Mouse (Mus musculus) heart, embryonic 14.5 days (tissue): ENCODE measurements around the gene Gm2012. TPM values are rescaled to one million over a fixed set of nuclear protein-coding genes. Genes with fewer than 3 reads are reported as not detected.
"Not testable (repeated sequence)": the region's sequence is repeated elsewhere in the genome, so short reads cannot be mapped to it uniquely, and the experiment has no call there.

Experiments used
- ATAC-seq: fragments of 200-750 bp; cut with Nextera tagmentation; 2 replicates; pipeline ENCODE4 v1.8.0; 2017; ENCODE audit warnings: low read depth, moderate TSS enrichment; ENCODE audit not compliant: insufficient number of reproducible peaks, insufficient read depth, low FRiP score
- H3K27ac ChIP-seq, 2 experiments: fragments of 200-500 bp in 1 of 2; fragments of 300-500 bp in 1 of 2; sonication (generic) in 1 of 2; replicated peaks in 1 of 2; 2 replicates each; pipeline ENCODE4 v1.5.1; 2012 to 2014; ENCODE audit warnings: low read depth in 2 of 2, low read length in 2 of 2, control low read depth in 1 of 2, mild to moderate bottlenecking in 1 of 2, mixed read lengths in 1 of 2; ENCODE audit not compliant: control insufficient read depth in 1 of 2, insufficient read depth in 1 of 2
- H3K27me3 ChIP-seq: fragments of 300-500 bp; sonication (generic); 2 replicates; pipeline ENCODE4 v1.6.1; 2014; ENCODE audit warnings: mild to moderate bottlenecking, low read length, control low read depth; ENCODE audit not compliant: control insufficient read depth, insufficient read depth
- H3K36me3 ChIP-seq: fragments of 300-500 bp; sonication (generic); 2 replicates; pipeline ENCODE4 v1.6.1; 2014; ENCODE audit warnings: mild to moderate bottlenecking, control low read depth, low read length, mixed read lengths; ENCODE audit not compliant: control insufficient read depth, insufficient read depth
- H3K4me1 ChIP-seq, 2 experiments: fragments of 200-500 bp in 1 of 2; fragments of 300-500 bp in 1 of 2; sonication (generic) in 1 of 2; 2 replicates each; pipeline ENCODE4 v1.6.1; 2012 to 2014; ENCODE audit warnings: low read length in 2 of 2, control low read depth in 1 of 2, mixed read lengths in 1 of 2; ENCODE audit not compliant: control insufficient read depth in 2 of 2, insufficient read depth in 2 of 2
- H3K4me2 ChIP-seq: fragments of 300-500 bp; sonication (generic); 2 replicates; pipeline ENCODE4 v1.6.1; 2014; ENCODE audit warnings: mild to moderate bottlenecking, low read length
- H3K4me3 ChIP-seq, 2 experiments: fragments of 200-500 bp in 1 of 2; fragments of 300-500 bp in 1 of 2; sonication (generic) in 1 of 2; 2 replicates each; pipeline ENCODE4 v1.5.1; 2012 to 2014; ENCODE audit warnings: low read length in 2 of 2, mild to moderate bottlenecking in 2 of 2, control low read depth in 1 of 2, low read depth in 1 of 2, moderate library complexity in 1 of 2; ENCODE audit not compliant: control insufficient read depth in 1 of 2, insufficient read depth in 1 of 2
- H3K9ac ChIP-seq: fragments of 300-500 bp; sonication (generic); 2 replicates; pipeline ENCODE4 v1.6.1; 2014; ENCODE audit warnings: mild to moderate bottlenecking, low read length
- H3K9me3 ChIP-seq: fragments of 300-500 bp; sonication (generic); 2 replicates; pipeline ENCODE4 v1.6.1; 2016; ENCODE audit warnings: low read length, control low read depth; ENCODE audit not compliant: control insufficient read depth
- WGBS: fragments of 180-500 bp; shearing (Covaris S2); extraction: QIAGEN DNeasy Blood & Tissue Kit; methylation state at CpG from one replicate; pipeline ENCODE4 v1.1.7; 2014; 5-methylcytosine and 5-hydroxymethylcytosine counted together
- microRNA-seq: library from miRNA; unstranded; fragments of <30 nt; microRNA quantifications from one replicate; pipeline ENCODE4, GENCODE M21; 2016
- polyA plus RNA-seq: library from polyadenylated mRNA; unstranded; fragments of >200 nt; fragmentation: Nextera tagmentation; extraction: Ambion mirVana; gene quantifications from 2 replicates; pipeline ENCODE4 v1.2.1, GENCODE M21; 2014

Gene Gm2012
- polyA plus RNA-seq = not detected in 2 replicates

DNA sequence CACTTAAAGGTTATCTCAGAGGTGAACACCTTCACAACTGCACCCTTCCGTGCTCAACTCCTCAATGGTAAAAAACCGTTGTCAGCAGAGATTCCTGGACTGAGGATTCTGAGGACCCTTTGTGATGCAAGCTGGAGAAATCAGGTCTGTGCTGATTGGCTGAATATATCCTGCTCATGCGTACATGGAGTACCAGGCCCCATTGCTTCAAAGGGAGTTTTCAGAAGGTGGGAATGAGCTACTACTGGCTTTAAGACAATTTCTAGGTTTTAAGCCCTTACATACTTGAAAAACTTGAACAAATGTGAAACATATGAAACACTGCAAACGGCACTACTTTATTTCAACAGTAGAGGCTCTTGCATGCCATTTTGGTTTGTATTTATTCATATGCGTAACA, at the start of gene Gm2012:
Gene Gm2012 (minus strand): TSS at position 101 of the 400 bp plus-strand sequence.
- ATAC-seq, H3K36me3 ChIP-seq, H3K9ac ChIP-seq, H3K4me2 ChIP-seq, H3K27ac ChIP-seq, H3K27me3 ChIP-seq, H3K4me3 ChIP-seq, H3K9me3 ChIP-seq, H3K4me1 ChIP-seq: not testable (repeated sequence)
- WGBS = 67% methylated on average over 1 of the region's 5 CpGs

DNA sequence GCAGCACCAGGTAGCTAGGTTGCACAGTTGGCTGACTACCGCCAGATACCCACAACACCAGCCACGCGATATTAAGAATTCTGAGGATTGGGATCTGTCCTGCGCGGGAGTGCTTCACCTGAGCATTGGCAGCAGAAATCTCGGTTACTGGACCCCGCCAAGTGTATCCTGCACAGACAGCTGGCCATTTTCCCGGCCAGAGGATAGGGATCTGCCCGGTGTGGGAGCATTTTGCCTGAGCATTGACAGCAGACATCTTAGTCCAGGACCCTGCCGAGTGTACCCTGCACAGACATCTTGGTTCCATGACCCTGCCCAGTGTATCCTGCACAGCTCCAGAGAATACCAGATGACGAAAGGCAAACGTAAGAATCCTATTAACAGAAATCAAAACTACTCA, 72.0 kb downstream of the Gm2012 start:
- H3K4me3 ChIP-seq, H3K4me1 ChIP-seq, H3K27me3 ChIP-seq, ATAC-seq, H3K4me2 ChIP-seq, H3K9me3 ChIP-seq, H3K36me3 ChIP-seq, H3K9ac ChIP-seq, H3K27ac ChIP-seq: not testable (repeated sequence)
- 68% methylated on average over 12 of the region's 12 CpGs for WGBS

Small RNA genes lying within 50 kb of the gene (microRNA-seq; reads per million reads assigned to microRNA genes)
- not detected for gene Gm26302

Other genes starting within 250 kb of the Gm2012 start
- gene Gm5168, start 180.3 kb downstream of the Gm2012 start, polyA plus RNA-seq = not detected in 2 replicates
- not detected in 2 replicates for gene Gm2030, start 78.7 kb upstream of the Gm2012 start, polyA plus RNA-seq